22 mouse cellular contexts compared by ENCODE assay signal in the genomic region with DNA sequence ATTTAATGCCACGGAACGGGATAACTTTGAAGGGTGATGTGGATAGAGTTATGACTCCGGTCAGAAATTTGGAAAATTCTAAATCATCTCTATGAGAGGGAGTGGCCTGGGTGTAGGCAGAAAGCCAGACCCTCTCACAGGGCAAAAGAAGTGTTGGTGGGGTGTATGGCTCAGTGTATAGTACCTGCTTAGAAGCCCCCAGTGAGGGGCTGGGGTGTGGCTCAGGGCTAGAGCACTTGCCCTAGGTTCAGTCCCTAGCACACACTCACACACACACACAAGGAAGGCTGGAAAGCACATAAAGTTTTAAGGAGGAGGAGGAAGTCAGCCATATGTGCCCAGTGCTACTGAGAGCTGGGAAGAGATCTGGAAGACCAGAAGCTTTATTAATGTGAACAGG. TPM values are rescaled to one million over a fixed set of nuclear protein-coding genes. Genes with fewer than 3 reads are reported as not detected.
DNase-seq lines count a peak whose midpoint lies in the region; ATAC-seq and TF ChIP-seq lines count a peak whose summit lies in the region.
"Had no signal": no experiment of that assay in that cellular context is flagged by ENCODE, and none has a peak within 500 bp of the region (broad histone marks: within the 10 kb centered on the region; RNA-seq: fewer than 3 reads in every experiment).

No protein-coding gene starts in this region.

- peaks cover 8% of the 10 kb centered on the region; the same call in 1 of the 2 replicates for H3K4me1 ChIP-seq in kidney, embryonic 16.5 days (ENCODE audit: insufficient read depth, low read length)
- peaks cover 7% of the 10 kb centered on the region for H3K4me1 ChIP-seq in limb, embryonic 13.5 days
- H3K4me1 ChIP-seq in limb, embryonic 10.5 days = peaks cover 8% of the 10 kb centered on the region
- H3K4me1 ChIP-seq: embryonic facial prominence, embryonic 12.5 days had no signal

- no peak overlapping the region for H3K4me3 ChIP-seq in kidney, embryonic 16.5 days (ENCODE audit: low read length)
- H3K4me3 ChIP-seq in limb, embryonic 13.5 days = no peak overlapping the region
- no peak overlapping the region for H3K4me3 ChIP-seq in limb, embryonic 10.5 days
- H3K4me3 ChIP-seq in myocyte = peak overlapping the region; percentile 17
- H3K4me3 ChIP-seq: embryonic facial prominence, embryonic 12.5 days; forebrain, embryonic 13.5 days; heart, embryonic 13.5 days; hindbrain, embryonic 15.5 days had no signal

- peaks cover 81% of the 10 kb centered on the region for H3K27me3 ChIP-seq in kidney, embryonic 16.5 days (ENCODE audit: insufficient read depth, low read length)
- peaks cover 95% of the 10 kb centered on the region for H3K27me3 ChIP-seq in limb, embryonic 13.5 days
- peaks cover 98% of the 10 kb centered on the region for H3K27me3 ChIP-seq in limb, embryonic 10.5 days (ENCODE audit: low read depth, poor library complexity, severe bottlenecking)
- H3K27me3 ChIP-seq in myocyte (ENCODE audit: control insufficient read depth, insufficient read depth, insufficient read length) = no peaks in the 10 kb centered on the region

- no peaks in the 10 kb centered on the region for H3K36me3 ChIP-seq in kidney, embryonic 16.5 days (ENCODE audit: insufficient read depth, low read length)
- H3K36me3 ChIP-seq in limb, embryonic 13.5 days = no peaks in the 10 kb centered on the region
- H3K36me3 ChIP-seq in limb, embryonic 10.5 days = no peaks in the 10 kb centered on the region
- H3K36me3 ChIP-seq in myocyte (ENCODE audit: control insufficient read depth, insufficient read depth) = no peaks in the 10 kb centered on the region
- H3K36me3 ChIP-seq: embryonic facial prominence, embryonic 12.5 days; G1E; heart, embryonic 13.5 days; hindbrain, embryonic 15.5 days had no signal

- no peak for TF ChIP-seq POLR2A in myocyte (IDR thresholded peaks at IDR 0.05; ENCODE audit: insufficient read length, low read depth)

- no peak overlapping the region for H3K4me2 ChIP-seq in kidney, embryonic 16.5 days (replicated peaks; ENCODE audit: low read depth, low read length)
- peak overlapping the region; percentile 1; the same call in 1 of the 2 replicates for H3K4me2 ChIP-seq in limb, embryonic 13.5 days (replicated peaks)
- peak overlapping the region; percentile 69 for H3K4me2 ChIP-seq in myocyte (ENCODE audit: low read depth)
- H3K4me2 ChIP-seq: embryonic facial prominence, embryonic 12.5 days; forebrain, embryonic 13.5 days; heart, embryonic 13.5 days; hindbrain, embryonic 15.5 days had no signal

- peaks cover 2% of the 10 kb centered on the region; the same call in 1 of the 2 replicates for H3K9me3 ChIP-seq in kidney, embryonic 16.5 days (ENCODE audit: low read length)
- no peaks in the 10 kb centered on the region for H3K9me3 ChIP-seq in limb, embryonic 13.5 days
- H3K9me3 ChIP-seq in limb, embryonic 10.5 days (replicated peaks) = no peaks in the 10 kb centered on the region
- H3K9me3 ChIP-seq: embryonic facial prominence, embryonic 12.5 days; forebrain, embryonic 13.5 days; G1E; heart, embryonic 13.5 days; hindbrain, embryonic 15.5 days had no signal

- WGBS in kidney, embryonic 16.5 days = 38% methylated on average over 3 of the region's 3 CpGs
- 83% methylated on average over 3 of the region's 3 CpGs for WGBS in limb, embryonic 13.5 days
- 80% methylated on average over 3 of the region's 3 CpGs for WGBS in limb, embryonic 10.5 days

- DNase-seq in frontal cortex, postnatal 36 days (ENCODE audit: low spot score in 2 of 2) = no peak
- no peak for DNase-seq in kidney, postnatal 36 days
- DNase-seq in limb, embryonic 10.5 days (ENCODE audit: low spot score) = no peak
- no peak for DNase-seq in left cerebral cortex, adult 18-20 months (ENCODE audit: low spot score in 2 of 2)
- DNase-seq: adrenal gland, postnatal 10 days; cerebellum, adult 11-12 months; cerebellum, adult 9-10 months; cerebellum, postnatal 25 days; gastrocnemius, postnatal 36 days; heart, adult 11 months; heart, postnatal 36 days had no signal

- peak; percentile 22; the same call in 1 of the 2 replicates for ATAC-seq in frontal cortex, adult (ENCODE audit: low TSS enrichment)
- ATAC-seq in kidney, embryonic 16.5 days (ENCODE audit: low FRiP score, low TSS enrichment) = 0 out of 2 replicates have a peak, but pooled peaks have one; percentile 32
- ATAC-seq in limb, embryonic 13.5 days (ENCODE audit: low FRiP score, low read depth) = no peak
- ATAC-seq: forebrain, embryonic 13.5 days had no signal

- no peaks in the 10 kb centered on the region for H3K79me2 ChIP-seq in myocyte (ENCODE audit: control insufficient read depth, insufficient read depth)

- H3ac ChIP-seq in myocyte (ENCODE audit: control insufficient read depth, insufficient read length) = no peak overlapping the region

- no peak overlapping the region for H3K27ac ChIP-seq in kidney, embryonic 16.5 days (ENCODE audit: low read length)
- H3K27ac ChIP-seq in limb, embryonic 13.5 days = no peak overlapping the region
- no peak overlapping the region for H3K27ac ChIP-seq in limb, embryonic 10.5 days
- H3K27ac ChIP-seq: embryonic facial prominence, embryonic 12.5 days; forebrain, embryonic 13.5 days; heart, embryonic 13.5 days; hindbrain, embryonic 15.5 days had no signal

- H3K9ac ChIP-seq in kidney, embryonic 16.5 days (replicated peaks; ENCODE audit: low read length) = no peak overlapping the region
- H3K9ac ChIP-seq in limb, embryonic 13.5 days = no peak overlapping the region
- H3K9ac ChIP-seq: embryonic facial prominence, embryonic 12.5 days; forebrain, embryonic 13.5 days; heart, embryonic 13.5 days; hindbrain, embryonic 15.5 days had no signal

TF ChIP-seq in myocyte, 11 proteins besides CTCF, POLR2A, EP300 and RAD21:
- TF ChIP-seq TCF12 (IDR thresholded peaks at IDR 0.05; ENCODE audit: insufficient read depth, poor library complexity, severe bottlenecking) (no peak), SRF (IDR thresholded peaks at IDR 0.05; ENCODE audit: control insufficient read depth, insufficient read length, low read depth) (no peak), E2F4 (IDR thresholded peaks at IDR 0.05; ENCODE audit: insufficient read depth) (no peak), MYOD1 (IDR thresholded peaks at IDR 0.05; ENCODE audit: control insufficient read depth in 1 of 3, insufficient read length in 2 of 3, low read depth in 2 of 3) (no peak), POLR2AphosphoS2 (IDR thresholded peaks at IDR 0.05; ENCODE audit: insufficient read length, low read depth) (no peak), REST (IDR thresholded peaks at IDR 0.05; ENCODE audit: insufficient read depth, insufficient read length) (no peak), MAX (IDR thresholded peaks at IDR 0.05; ENCODE audit: low read depth) (no peak), TCF3 (IDR thresholded peaks at IDR 0.05; ENCODE audit: insufficient read length, low read depth) (no peak), MYOG (IDR thresholded peaks at IDR 0.05; ENCODE audit: control insufficient read depth in 1 of 3, insufficient read depth in 1 of 3, insufficient read length in 2 of 3, low read depth in 2 of 3) (no peak), USF1 (IDR thresholded peaks at IDR 0.05; ENCODE audit: low read depth) (no peak), CEBPB (IDR thresholded peaks at IDR 0.05; ENCODE audit: insufficient read depth, poor library complexity, severe bottlenecking) (no peak)

RNA-seq across cellular contexts. Expression of a gene that starts 2.7 kb away (rescaled TPM):
- polyA plus RNA-seq in kidney, embryonic 16.5 days (2015; fragmentation: Nextera tagmentation; extraction: Ambion mirVana) = 0.19 and 0.22 TPM in 2 replicates
- polyA plus RNA-seq in limb, embryonic 13.5 days (2015; fragmentation: Nextera tagmentation; extraction: Ambion mirVana) = 6.8 and 7.4 TPM in 2 replicates
- 0.26 TPM in 1 of 2 replicates, not detected in the other for polyA plus RNA-seq in limb, embryonic 10.5 days (2016; fragmentation: Nextera tagmentation; extraction: Ambion mirVana)
- 15.0 TPM for polyA plus RNA-seq in myocyte (2012; fragmentation: generic; extraction: Trizol)
- total RNA-seq in left cerebral cortex, adult 18-20 months (2021) = 1 to 10 TPM; 1.0 to 1.9 TPM
- polyA plus RNA-seq: forebrain, embryonic 13.5 days; G1E; hindbrain, embryonic 15.5 days had no signal

RNA-seq across cellular contexts. Expression of a gene that starts 30.8 kb away (rescaled TPM):
- 1.0 TPM in 2 replicates for polyA plus RNA-seq in kidney, embryonic 16.5 days (2015; fragmentation: Nextera tagmentation; extraction: Ambion mirVana)
- polyA plus RNA-seq in limb, embryonic 13.5 days (2015; fragmentation: Nextera tagmentation; extraction: Ambion mirVana) = 6.5 and 6.8 TPM in 2 replicates
- polyA plus RNA-seq in limb, embryonic 10.5 days (2016; fragmentation: Nextera tagmentation; extraction: Ambion mirVana) = 3.3 and 8.3 TPM in 2 replicates
- polyA plus RNA-seq in myocyte (2012; fragmentation: generic; extraction: Trizol) = 0.18 TPM
- total RNA-seq in left cerebral cortex, adult 18-20 months (2021) = 100 to 1,000 TPM; 166 TPM
- total RNA-seq: G1E; gastrocnemius, adult 18-20 months; gastrocnemius, postnatal 36 days; heart, postnatal 36 days had no signal
- polyA plus RNA-seq: G1E; heart, postnatal 0 days had no signal
